In the genomic region with DNA sequence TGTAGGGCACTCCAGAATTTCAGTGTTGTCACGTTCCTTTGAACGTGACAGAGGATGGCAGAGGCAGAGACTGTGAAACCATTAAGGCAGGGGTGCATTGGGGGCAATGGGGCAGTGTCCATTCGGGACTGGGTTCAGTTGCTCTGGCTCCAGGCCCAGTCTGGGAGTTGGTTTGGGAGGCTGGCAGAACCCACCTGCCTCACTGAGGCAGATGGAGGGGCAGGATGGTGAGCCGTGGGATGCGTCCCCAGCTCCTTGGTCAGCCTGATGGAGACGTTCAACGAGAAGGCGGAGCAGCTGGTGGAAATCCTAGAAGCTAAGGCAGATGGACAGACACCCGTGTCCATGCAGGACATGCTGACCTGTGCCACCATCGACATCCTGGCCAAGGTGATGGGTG, we compare ENCODE assay signal across 12 mouse cellular contexts.
"Had no signal": no experiment of that assay in that cellular context is flagged by ENCODE, and none has a peak within 500 bp of the region (broad histone marks: within the 10 kb centered on the region; RNA-seq: fewer than 3 reads in every experiment).

No protein-coding gene starts in this region.

- DNase-seq: left cerebral cortex, postnatal 4 days; liver; liver, embryonic 13.5 days; liver, postnatal 0 days; lung, adult 18-20 months; lung, adult 2 months; lung, embryonic 14.5 days; lung, postnatal 10 days; lung, postnatal 14 days; lung, postnatal 36 days; lung, postnatal 4 days; midbrain, embryonic 14.5 days had no signal
